Mouse (Mus musculus) colon, adult 2 months (tissue): ENCODE data around the gene Slc12a7. TPM values are rescaled to one million over a fixed set of nuclear protein-coding genes. Genes with fewer than 3 reads are reported as not detected.

Experiments
- polyA plus RNA-seq: library from polyadenylated mRNA; depleted of rRNA; stranded (reverse); fragments of >200 nt; gene quantifications from 2 replicates; pipeline ENCODE4 v1.2.3, GENCODE M21; 2012; rRNA removed

The Slc12a7 gene
- 95.5 and 121 TPM in 2 replicates for polyA plus RNA-seq

GRCm38 (mm10) chr13:73732742-73733700, at the start of gene Slc12a7:
TSS of gene Slc12a7 (plus strand) at chr13:73733094.

GRCm38 (mm10) chr13:73704694-73705325, 28.1 kb upstream of the Slc12a7 start, which contains the start of gene Slc6a19:
TSS of gene Slc6a19 (minus strand) at chr13:73704865.

GRCm38 (mm10) chr13:73847465-73847836, 114.6 kb downstream of the Slc12a7 start, which contains the start of gene Nkd2:
TSS of gene Nkd2 (minus strand) at chr13:73847631.

Other genes with a start within 250 kb of the Slc12a7 start
- 0.02 and 0.05 TPM in 2 replicates for gene Slc6a3, start 196.3 kb upstream of the Slc12a7 start, polyA plus RNA-seq
- gene Clptm1l, start 129.1 kb upstream of the Slc12a7 start, polyA plus RNA-seq = 146 and 173 TPM in 2 replicates
- gene Tert, start 106.2 kb upstream of the Slc12a7 start, polyA plus RNA-seq = 2.7 and 2.9 TPM in 2 replicates
- gene Slc6a18, start 55.1 kb upstream of the Slc12a7 start, polyA plus RNA-seq = not detected in 2 replicates
- 1.5 and 1.9 TPM in 2 replicates for gene Slc6a19, start 28.2 kb upstream of the Slc12a7 start, polyA plus RNA-seq
- 14.3 and 17.2 TPM in 2 replicates for gene Nkd2, start 114.5 kb downstream of the Slc12a7 start, polyA plus RNA-seq
- 0.49 and 1.2 TPM in 2 replicates for gene Trip13, start 204.7 kb downstream of the Slc12a7 start, polyA plus RNA-seq
- 19.6 and 20.2 TPM in 2 replicates for gene Brd9, start 204.7 kb downstream of the Slc12a7 start, polyA plus RNA-seq
- gene Zdhhc11, start 230.8 kb downstream of the Slc12a7 start, polyA plus RNA-seq = not detected in 2 replicates